Mouse (Mus musculus): ENCODE results near the gene Mtmr14. TPM values are rescaled to one million over a fixed set of nuclear protein-coding genes. Genes with fewer than 3 reads are reported as not detected.

Mtmr14 gene
- total and polyA plus RNA-seq, 3 experiments = 63.9 to 88.0 (median 81.0) TPM

GRCm38 (mm10) chr6:113329396-113329795, 91.8 kb downstream of the Mtmr14 start:
- TF ChIP-seq JUND (conservative IDR thresholded peaks at IDR 0.05; ENCODE audit: low read depth, low read length) (no peak), NRF1 (IDR thresholded peaks at IDR 0.05; ENCODE audit: low read depth, low read length) (no peak), CHD2 (IDR thresholded peaks at IDR 0.05; ENCODE audit: low read length) (no peak)
- H3K79me2 ChIP-seq (replicated peaks; ENCODE audit: control insufficient read depth, extremely low read depth, insufficient read depth, poor library complexity, severe bottlenecking) = no peaks in the 10 kb centered on the region
- dilution Hi-C loops (cut with MboI; ENCODE audit: extremely low pct_ligation_motif_present, extremely low pct_unique_long_range_greater_than_20kb, low sequenced_read_pairs) = no loop called here

GRCm38 (mm10) chr6:113330547-113330946, 92.9 kb downstream of the Mtmr14 start:
- H3K9ac ChIP-seq (ENCODE audit: insufficient read depth, low read depth) = no peak overlapping the region
- peak overlapping the region; percentile 8 to 39 (median 24) for H3K4me3 ChIP-seq (replicated peaks in 1 of 3; ENCODE audit: low read depth in 2 of 3, low read length in 2 of 3, poor library complexity in 1 of 3)
- no peaks in the 10 kb centered on the region for H3K9me3 ChIP-seq (replicated peaks; ENCODE audit: low read length)
- no peak overlapping the region for H3K27ac ChIP-seq (ENCODE audit: insufficient read depth, low read depth)
- H3K4me2 ChIP-seq (ENCODE audit: insufficient read depth, low read depth, poor library complexity, severe bottlenecking) = peak overlapping the region; percentile 55
- peaks cover 54 to 60% of the 10 kb centered on the region in 2 experiments for H3K36me3 ChIP-seq (replicated peaks in 1 of 2; ENCODE audit: control insufficient read depth in 1 of 2, insufficient read depth in 1 of 2, low read length in 1 of 2)
- peak; percentile 78 for DNase-seq (ENCODE audit: extremely low read depth)
- dilution Hi-C loops (cut with MboI; ENCODE audit: extremely low pct_ligation_motif_present, extremely low pct_unique_long_range_greater_than_20kb, low sequenced_read_pairs) = no loop called here
- no peaks in the 10 kb centered on the region for H3K79me2 ChIP-seq (replicated peaks; ENCODE audit: control insufficient read depth, extremely low read depth, insufficient read depth, poor library complexity, severe bottlenecking)
- H3K4me1 ChIP-seq (ENCODE audit: control insufficient read depth in 1 of 2, insufficient read depth in 2 of 2) = peaks cover 10 to 35% of the 10 kb centered on the region in 2 experiments
- TF ChIP-seq CTCF (conservative IDR thresholded peaks at IDR 0.05 in 1 of 2, IDR thresholded peaks at IDR 0.05 in 1 of 2; ENCODE audit: low read depth in 2 of 2, low read length in 2 of 2) (no peak), ELF1 (IDR thresholded peaks at IDR 0.05; ENCODE audit: low read depth, low read length) (peak; percentile 48), ZMIZ1 (IDR thresholded peaks at IDR 0.05; ENCODE audit: low read depth, low read length) (peak; percentile 48; the same call in 1 of the 2 replicates), TBP (conservative IDR thresholded peaks at IDR 0.05; ENCODE audit: low read depth, low read length) (peak; percentile 71), HCFC1 (IDR thresholded peaks at IDR 0.05; ENCODE audit: low read depth, low read length) (peak; percentile 22; the same call in 1 of the 2 replicates), POLR2A (IDR thresholded peaks at IDR 0.05; ENCODE audit: low read depth, low read length) (peak; percentile 65), NELFE (IDR thresholded peaks at IDR 0.05; ENCODE audit: low read depth, low read length) (no peak), SIN3A (IDR thresholded peaks at IDR 0.05; ENCODE audit: low read length) (0 out of 2 replicates have a peak, but pooled peaks have one; percentile 38)
- H3K27me3 ChIP-seq (replicated peaks) = no peaks in the 10 kb centered on the region
- in situ Hi-C loops (cut with MboI; ENCODE audit: low pct_ligation_motif_present, low pct_unique_long_range_greater_than_20kb, low sequenced_read_pairs) = no loop called here

More at GRCm38 (mm10) chr6:113329396-113329795, 91.8 kb downstream of the Mtmr14 start:
- Histone ChIP-seq H3K27ac (ENCODE audit: insufficient read depth, low read depth) (no peak overlapping the region), H3K27me3 (replicated peaks) (no peaks in the 10 kb centered on the region), H3K36me3 (replicated peaks in 1 of 2; ENCODE audit: control insufficient read depth in 1 of 2, insufficient read depth in 1 of 2, low read length in 1 of 2) (peaks cover 43 to 60% of the 10 kb centered on the region in 2 experiments), H3K9ac (ENCODE audit: insufficient read depth, low read depth) (no peak overlapping the region), H3K4me3 (replicated peaks in 1 of 3; ENCODE audit: low read depth in 2 of 3, low read length in 2 of 3, poor library complexity in 1 of 3) (no peak overlapping the region), H3K9me3 (replicated peaks; ENCODE audit: low read length) (no peaks in the 10 kb centered on the region), H3K4me2 (ENCODE audit: insufficient read depth, low read depth, poor library complexity, severe bottlenecking) (no peak overlapping the region), H3K4me1 (ENCODE audit: control insufficient read depth in 1 of 2, insufficient read depth in 2 of 2) (peaks cover 12 to 39% of the 10 kb centered on the region in 2 experiments)
- DNase-seq (ENCODE audit: extremely low read depth) = no peak
- in situ Hi-C loops (cut with MboI; ENCODE audit: low pct_ligation_motif_present, low pct_unique_long_range_greater_than_20kb, low sequenced_read_pairs) = no loop called here

Other genes with a start within 250 kb of the Mtmr14 start
- 37.1 and 43.4 TPM in 2 replicates for gene Thumpd3, start 191.6 kb upstream of the Mtmr14 start, total RNA-seq (2012; rRNA removed)
- gene Thumpd3, start 191.6 kb upstream of the Mtmr14 start, total RNA-seq (2014; rRNA removed) = 78.1 and 89.0 TPM in 2 replicates
- gene Thumpd3, start 191.6 kb upstream of the Mtmr14 start, polyA plus RNA-seq (2012; ENCODE audit: insufficient read length, low read depth) = 66.2 and 69.3 TPM in 2 replicates
- 56.8 and 57.7 TPM in 2 replicates for gene Setd5, start 160.5 kb upstream of the Mtmr14 start, total RNA-seq (2012; rRNA removed)
- 59.6 and 67.4 TPM in 2 replicates for gene Setd5, start 160.5 kb upstream of the Mtmr14 start, total RNA-seq (2014; rRNA removed)
- gene Setd5, start 160.5 kb upstream of the Mtmr14 start, polyA plus RNA-seq (2012; ENCODE audit: insufficient read length, low read depth) = 72.1 and 80.4 TPM in 2 replicates
- gene Lhfpl4, start 42.5 kb upstream of the Mtmr14 start, total RNA-seq (2012; rRNA removed) = 7.1 and 7.2 TPM in 2 replicates
- gene Lhfpl4, start 42.5 kb upstream of the Mtmr14 start, total RNA-seq (2014; rRNA removed) = 2.6 and 3.2 TPM in 2 replicates
- gene Lhfpl4, start 42.5 kb upstream of the Mtmr14 start, polyA plus RNA-seq (2012; ENCODE audit: insufficient read length, low read depth) = 8.9 and 9.8 TPM in 2 replicates
- 0.25 TPM in 2 replicates for gene Cpne9, start 44.5 kb downstream of the Mtmr14 start, total RNA-seq (2012; rRNA removed)
- 0.19 and 0.28 TPM in 2 replicates for gene Cpne9, start 44.5 kb downstream of the Mtmr14 start, total RNA-seq (2014; rRNA removed)
- gene Cpne9, start 44.5 kb downstream of the Mtmr14 start, polyA plus RNA-seq (2012; ENCODE audit: insufficient read length, low read depth) = 0.27 and 0.49 TPM in 2 replicates
- 24.5 and 26.5 TPM in 2 replicates for gene Brpf1, start 69.3 kb downstream of the Mtmr14 start, total RNA-seq (2012; rRNA removed)
- 13.7 TPM in 2 replicates for gene Brpf1, start 69.3 kb downstream of the Mtmr14 start, total RNA-seq (2014; rRNA removed)
- gene Brpf1, start 69.3 kb downstream of the Mtmr14 start, polyA plus RNA-seq (2012; ENCODE audit: insufficient read length, low read depth) = 26.7 and 28.1 TPM in 2 replicates
- gene Ogg1, start 89.1 kb downstream of the Mtmr14 start, total RNA-seq (2012; rRNA removed) = 12.5 and 13.8 TPM in 2 replicates
- 14.4 and 14.5 TPM in 2 replicates for gene Ogg1, start 89.1 kb downstream of the Mtmr14 start, total RNA-seq (2014; rRNA removed)
- 19.5 and 20.1 TPM in 2 replicates for gene Ogg1, start 89.1 kb downstream of the Mtmr14 start, polyA plus RNA-seq (2012; ENCODE audit: insufficient read length, low read depth)
- 4.1 and 5.3 TPM in 2 replicates for gene Camk1, start 106.1 kb downstream of the Mtmr14 start, total RNA-seq (2012; rRNA removed)
- gene Camk1, start 106.1 kb downstream of the Mtmr14 start, total RNA-seq (2014; rRNA removed) = 0.20 and 0.36 TPM in 2 replicates
- 0.97 and 1.4 TPM in 2 replicates for gene Camk1, start 106.1 kb downstream of the Mtmr14 start, polyA plus RNA-seq (2012; ENCODE audit: insufficient read length, low read depth)
- 14.6 and 19.4 TPM in 2 replicates for gene Tada3, start 140.0 kb downstream of the Mtmr14 start, total RNA-seq (2012; rRNA removed)
- 7.2 and 7.6 TPM in 2 replicates for gene Tada3, start 140.0 kb downstream of the Mtmr14 start, total RNA-seq (2014; rRNA removed)
- gene Tada3, start 140.0 kb downstream of the Mtmr14 start, polyA plus RNA-seq (2012; ENCODE audit: insufficient read length, low read depth) = 24.8 and 28.2 TPM in 2 replicates
- 150 and 190 TPM in 2 replicates for gene Arpc4, start 140.3 kb downstream of the Mtmr14 start, total RNA-seq (2012; rRNA removed)
- gene Arpc4, start 140.3 kb downstream of the Mtmr14 start, total RNA-seq (2014; rRNA removed) = 202 and 234 TPM in 2 replicates
- gene Arpc4, start 140.3 kb downstream of the Mtmr14 start, polyA plus RNA-seq (2012; ENCODE audit: insufficient read length, low read depth) = 314 and 345 TPM in 2 replicates
- gene Ttll3, start 151.4 kb downstream of the Mtmr14 start, total RNA-seq (2012; rRNA removed) = 5.1 and 5.3 TPM in 2 replicates
- 0.87 and 1.8 TPM in 2 replicates for gene Ttll3, start 151.4 kb downstream of the Mtmr14 start, total RNA-seq (2014; rRNA removed)
- 4.4 and 5.1 TPM in 2 replicates for gene Ttll3, start 151.4 kb downstream of the Mtmr14 start, polyA plus RNA-seq (2012; ENCODE audit: insufficient read length, low read depth)
- gene Rpusd3, start 181.5 kb downstream of the Mtmr14 start, total RNA-seq (2012; rRNA removed) = 26.3 and 28.6 TPM in 2 replicates
- 18.8 and 22.1 TPM in 2 replicates for gene Rpusd3, start 181.5 kb downstream of the Mtmr14 start, total RNA-seq (2014; rRNA removed)
- 18.5 and 26.5 TPM in 2 replicates for gene Rpusd3, start 181.5 kb downstream of the Mtmr14 start, polyA plus RNA-seq (2012; ENCODE audit: insufficient read length, low read depth)
- gene Cidec, start 197.9 kb downstream of the Mtmr14 start, total RNA-seq (2012; rRNA removed) = 0.17 TPM in 1 of 2 replicates, not detected in the other
- not detected in 2 replicates for gene Cidec, start 197.9 kb downstream of the Mtmr14 start, total RNA-seq (2014; rRNA removed)
- gene Cidec, start 197.9 kb downstream of the Mtmr14 start, polyA plus RNA-seq (2012; ENCODE audit: insufficient read length, low read depth) = 0.14 TPM in 1 of 2 replicates, not detected in the other
- gene Jagn1, start 204.7 kb downstream of the Mtmr14 start, total RNA-seq (2012; rRNA removed) = 69.2 and 83.9 TPM in 2 replicates
- gene Jagn1, start 204.7 kb downstream of the Mtmr14 start, total RNA-seq (2014; rRNA removed) = 90.4 and 106 TPM in 2 replicates
- gene Jagn1, start 204.7 kb downstream of the Mtmr14 start, polyA plus RNA-seq (2012; ENCODE audit: insufficient read length, low read depth) = 88.3 and 103 TPM in 2 replicates
- gene Il17re, start 220.6 kb downstream of the Mtmr14 start, total RNA-seq (2012; rRNA removed) = 0.13 TPM in 1 of 2 replicates, not detected in the other
- gene Il17re, start 220.6 kb downstream of the Mtmr14 start, total RNA-seq (2014; rRNA removed) = not detected in 2 replicates
- 0.13 TPM in 1 of 2 replicates, not detected in the other for gene Il17re, start 220.6 kb downstream of the Mtmr14 start, polyA plus RNA-seq (2012; ENCODE audit: insufficient read length, low read depth)
- gene Il17rc, start 233.6 kb downstream of the Mtmr14 start, total RNA-seq (2012; rRNA removed) = not detected in 2 replicates
- gene Il17rc, start 233.6 kb downstream of the Mtmr14 start, total RNA-seq (2014; rRNA removed) = not detected in 2 replicates
- gene Il17rc, start 233.6 kb downstream of the Mtmr14 start, polyA plus RNA-seq (2012; ENCODE audit: insufficient read length, low read depth) = not detected in 2 replicates
- gene Creld1, start 245.5 kb downstream of the Mtmr14 start, total RNA-seq (2012; rRNA removed) = 4.3 and 6.2 TPM in 2 replicates
- gene Creld1, start 245.5 kb downstream of the Mtmr14 start, total RNA-seq (2014; rRNA removed) = 3.3 and 3.4 TPM in 2 replicates
- gene Creld1, start 245.5 kb downstream of the Mtmr14 start, polyA plus RNA-seq (2012; ENCODE audit: insufficient read length, low read depth) = 12.9 and 14.3 TPM in 2 replicates